Mouse (Mus musculus): ENCODE measurements around the gene Rab37. TPM values are rescaled to one million over a fixed set of nuclear protein-coding genes. Genes with fewer than 3 reads are reported as not detected.

Rab37 gene
- polyA plus RNA-seq, 1 experiment from 2014 or later, result 3.7 TPM

DNA sequence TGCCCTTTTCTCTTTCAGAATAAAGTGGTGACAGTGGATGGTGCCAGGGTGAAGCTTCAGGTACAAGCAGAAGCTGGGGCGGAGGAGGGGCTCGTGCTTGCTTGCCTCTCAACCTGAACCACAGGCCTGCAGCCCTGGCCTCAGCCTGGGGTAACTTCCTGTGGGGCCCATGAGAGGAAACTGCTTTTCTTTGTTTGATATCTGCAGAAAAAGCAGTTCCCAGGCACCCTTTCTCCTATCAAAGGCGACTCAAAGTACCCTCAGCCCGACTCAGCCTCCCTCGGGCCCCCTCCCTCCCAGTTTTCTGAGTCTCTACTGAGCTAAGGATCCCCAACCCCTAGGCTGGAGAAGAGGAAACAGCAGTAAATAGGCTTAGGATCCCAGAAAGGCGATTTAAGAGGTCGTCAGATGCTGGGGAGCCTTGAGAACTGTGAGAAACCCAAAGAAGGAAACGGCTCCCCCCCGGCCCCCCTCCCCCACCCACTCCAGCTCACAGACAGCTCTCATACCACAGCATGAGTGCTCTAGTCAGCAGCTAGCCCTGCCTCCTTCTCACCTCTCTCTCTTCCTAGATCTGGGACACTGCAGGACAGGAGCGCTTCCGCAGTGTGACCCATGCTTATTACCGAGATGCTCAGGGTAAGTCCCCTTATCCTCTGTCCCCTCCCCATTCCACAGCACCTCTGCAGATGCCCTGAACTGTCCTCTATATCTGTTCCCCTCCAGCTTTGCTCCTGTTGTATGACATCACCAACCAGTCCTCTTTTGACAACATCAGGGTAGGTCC is 66.9 kb downstream of the Rab37 start:
- peak overlapping the region; percentile 34 for H3K27ac ChIP-seq (ENCODE audit: low read length)
- H3K4me2 ChIP-seq (ENCODE audit: low read depth, low read length), result peak overlapping the region; percentile 36
- 17% methylated on average over 12 of the region's 12 CpGs for WGBS
- H3K4me1 ChIP-seq (ENCODE audit: control insufficient read depth, insufficient read depth, low read length), result peaks cover 25% of the 10 kb centered on the region
- H3K36me3 ChIP-seq (ENCODE audit: control insufficient read depth, insufficient read depth), result no peaks in the 10 kb centered on the region
- no peaks in the 10 kb centered on the region; the same call in 1 of the 2 replicates for H3K9me3 ChIP-seq (replicated peaks; ENCODE audit: control insufficient read depth, low read length)
- no peak overlapping the region for H3K4me3 ChIP-seq (ENCODE audit: low read length)
- peak overlapping the region; percentile 12; the same call in 1 of the 2 replicates for H3K9ac ChIP-seq (ENCODE audit: low read length)
- peaks cover 37% of the 10 kb centered on the region for H3K27me3 ChIP-seq (ENCODE audit: control insufficient read depth, insufficient read depth, low read length)
- ATAC-seq (replicated peaks; ENCODE audit: extremely low read depth, insufficient read depth, low FRiP score), result no peak

DNA sequence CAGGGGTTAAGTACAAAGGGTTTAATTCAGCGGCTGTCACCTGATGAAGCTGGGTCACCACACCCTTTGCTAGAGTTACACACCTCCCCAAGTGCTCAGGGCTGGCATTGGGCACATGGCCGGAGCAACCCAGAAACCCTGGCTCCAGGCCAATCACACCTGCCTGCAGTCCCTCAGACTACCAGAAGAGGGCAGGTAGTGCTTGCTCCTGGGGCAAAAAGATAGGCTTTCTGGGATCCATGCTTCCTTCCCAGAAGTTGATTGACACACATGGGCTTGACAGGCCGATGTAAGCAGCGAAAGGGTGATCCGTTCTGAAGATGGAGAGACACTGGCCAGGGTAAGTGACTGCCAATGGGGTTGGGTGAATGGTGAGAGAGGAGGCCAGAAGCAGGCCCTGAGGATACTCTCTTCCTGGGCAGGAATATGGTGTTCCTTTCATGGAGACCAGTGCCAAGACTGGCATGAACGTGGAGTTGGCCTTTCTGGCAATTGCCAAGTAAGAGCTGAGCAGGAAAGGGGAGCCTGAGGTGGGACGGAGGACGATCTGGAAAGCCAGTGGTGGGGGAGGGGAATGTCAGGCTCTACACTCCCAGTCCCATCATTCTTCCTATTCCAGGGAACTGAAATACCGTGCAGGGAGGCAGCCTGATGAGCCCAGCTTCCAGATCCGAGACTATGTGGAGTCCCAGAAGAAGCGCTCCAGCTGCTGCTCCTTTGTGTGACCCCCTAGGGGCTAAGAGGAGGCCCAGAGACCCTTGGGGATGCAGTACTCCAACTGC is 69.0 kb downstream of the Rab37 start:
- Histone ChIP-seq H3K4me1 (ENCODE audit: control insufficient read depth, insufficient read depth, low read length) (peaks cover 33% of the 10 kb centered on the region), H3K9me3 (replicated peaks; ENCODE audit: control insufficient read depth, low read length) (no peaks in the 10 kb centered on the region; the same call in 1 of the 2 replicates), H3K27ac (ENCODE audit: low read length) (no peak overlapping the region), H3K4me3 (ENCODE audit: low read length) (no peak overlapping the region), H3K36me3 (ENCODE audit: control insufficient read depth, insufficient read depth) (no peaks in the 10 kb centered on the region), H3K9ac (ENCODE audit: low read length) (no peak overlapping the region), H3K4me2 (ENCODE audit: low read depth, low read length) (no peak overlapping the region), H3K27me3 (ENCODE audit: control insufficient read depth, insufficient read depth, low read length) (peaks cover 25% of the 10 kb centered on the region)
- 57% methylated on average over 11 of the region's 11 CpGs for WGBS
- no peak for ATAC-seq (replicated peaks; ENCODE audit: extremely low read depth, insufficient read depth, low FRiP score)

DNA sequence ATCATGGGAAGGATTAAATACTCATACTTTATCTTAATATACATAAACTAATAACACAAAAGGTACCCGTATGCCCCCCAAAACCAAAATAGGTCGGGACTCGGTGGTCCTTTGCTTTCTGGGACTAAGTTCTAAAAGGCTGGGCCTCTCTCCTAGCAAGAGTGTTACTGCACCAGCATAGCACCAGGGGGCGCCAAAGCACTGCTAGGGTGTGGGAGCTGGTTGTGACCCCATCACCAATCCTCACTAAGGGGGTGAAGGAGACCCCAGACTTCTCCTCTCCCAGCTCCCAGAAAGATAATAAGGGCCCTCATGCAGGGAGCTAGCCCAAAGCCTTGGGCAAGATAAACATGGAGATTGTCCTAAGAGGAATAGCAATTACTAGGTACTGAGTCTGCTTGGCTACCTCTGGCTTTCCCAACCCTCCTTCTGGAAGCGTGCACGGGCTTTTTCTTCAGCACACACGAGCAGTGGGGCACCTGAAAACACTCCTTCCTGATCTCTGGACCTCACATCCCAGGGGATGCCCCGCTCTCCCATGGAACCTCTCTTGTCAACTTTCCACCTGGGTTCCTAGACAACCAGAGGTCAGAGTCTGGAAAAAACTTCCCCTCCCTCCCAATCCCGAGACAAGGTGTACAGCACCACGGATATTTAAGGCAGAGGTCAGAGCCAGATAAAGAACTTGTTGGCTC is 69.8 kb downstream of the Rab37 start:
- H3K4me3 ChIP-seq (ENCODE audit: low read length), result no peak overlapping the region
- peaks cover 33% of the 10 kb centered on the region for H3K4me1 ChIP-seq (ENCODE audit: control insufficient read depth, insufficient read depth, low read length)
- H3K9ac ChIP-seq (ENCODE audit: low read length), result no peak overlapping the region
- WGBS, result 26% methylated on average over 10 of the region's 10 CpGs
- no peaks in the 10 kb centered on the region; the same call in 1 of the 2 replicates for H3K9me3 ChIP-seq (replicated peaks; ENCODE audit: control insufficient read depth, low read length)
- no peak overlapping the region for H3K4me2 ChIP-seq (ENCODE audit: low read depth, low read length)
- H3K36me3 ChIP-seq (ENCODE audit: control insufficient read depth, insufficient read depth), result no peaks in the 10 kb centered on the region
- H3K27ac ChIP-seq (ENCODE audit: low read length), result no peak overlapping the region
- no peak for ATAC-seq (replicated peaks; ENCODE audit: extremely low read depth, insufficient read depth, low FRiP score)
- H3K27me3 ChIP-seq (ENCODE audit: control insufficient read depth, insufficient read depth, low read length), result peaks cover 17% of the 10 kb centered on the region

DNA sequence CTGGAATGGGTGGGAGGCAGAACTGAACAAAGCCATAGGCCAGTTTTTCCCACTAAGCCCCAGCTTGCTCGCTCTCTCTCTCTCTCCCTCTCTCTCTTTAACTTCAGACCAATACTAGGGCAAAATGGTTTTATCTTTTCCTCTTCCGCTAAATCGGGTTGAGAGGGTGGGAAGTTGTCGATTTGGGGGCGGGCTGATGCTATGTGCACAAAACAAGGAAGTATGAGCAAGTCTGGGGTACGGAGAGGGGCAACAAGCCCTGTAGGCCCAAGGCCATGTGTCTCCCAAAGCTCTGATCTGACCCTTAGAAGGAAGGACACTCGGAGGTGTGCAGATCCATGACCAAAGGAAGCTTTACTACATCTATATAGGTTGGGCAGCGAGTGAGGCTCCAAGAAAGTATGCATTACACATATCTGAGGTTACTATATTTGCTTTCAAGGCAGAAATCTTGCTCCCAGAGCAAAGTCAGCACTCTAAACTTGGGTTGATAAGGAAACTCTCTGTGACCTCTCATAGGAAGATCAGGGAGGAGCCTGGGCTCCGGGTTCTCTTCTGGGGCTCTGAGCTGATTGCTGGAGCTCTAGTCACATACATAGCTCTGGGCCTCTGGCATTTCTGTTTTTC is 70.5 kb downstream of the Rab37 start:
- Histone ChIP-seq H3K27ac (ENCODE audit: low read length) (peak overlapping the region; percentile 26; the same call in 1 of the 2 replicates), H3K36me3 (ENCODE audit: control insufficient read depth, insufficient read depth) (no peaks in the 10 kb centered on the region), H3K27me3 (ENCODE audit: control insufficient read depth, insufficient read depth, low read length) (peaks cover 12% of the 10 kb centered on the region), H3K4me2 (ENCODE audit: low read depth, low read length) (peak overlapping the region; percentile 95; the same call in 1 of the 2 replicates), H3K9ac (ENCODE audit: low read length) (no peak overlapping the region), H3K9me3 (replicated peaks; ENCODE audit: control insufficient read depth, low read length) (no peaks in the 10 kb centered on the region; the same call in 1 of the 2 replicates), H3K4me1 (ENCODE audit: control insufficient read depth, insufficient read depth, low read length) (peaks cover 33% of the 10 kb centered on the region), H3K4me3 (ENCODE audit: low read length) (no peak overlapping the region)
- 34% methylated on average over 9 of the region's 9 CpGs for WGBS
- ATAC-seq (replicated peaks; ENCODE audit: extremely low read depth, insufficient read depth, low FRiP score), result no peak

DNA sequence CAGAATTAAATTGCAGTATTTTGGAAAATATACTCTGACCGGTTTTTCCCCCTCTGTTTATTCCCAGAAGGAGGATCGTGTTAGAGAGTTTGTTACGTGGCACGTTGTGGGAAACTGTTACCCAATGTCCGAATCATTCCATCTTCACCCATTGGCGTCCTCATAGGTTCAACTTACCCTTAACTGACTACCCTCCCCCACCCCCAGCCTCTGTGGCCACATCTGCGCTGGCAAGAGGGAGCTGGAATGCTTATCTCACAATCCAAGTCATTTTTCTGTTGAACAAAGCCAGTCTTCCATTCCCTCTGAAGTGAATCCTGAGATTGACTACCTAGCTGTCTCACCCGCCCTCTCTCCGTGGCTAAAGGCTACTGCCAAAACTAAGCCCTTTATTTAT is 71.0 kb downstream of the Rab37 start:
- peaks cover 33% of the 10 kb centered on the region for H3K4me1 ChIP-seq (ENCODE audit: control insufficient read depth, insufficient read depth, low read length)

DNA sequence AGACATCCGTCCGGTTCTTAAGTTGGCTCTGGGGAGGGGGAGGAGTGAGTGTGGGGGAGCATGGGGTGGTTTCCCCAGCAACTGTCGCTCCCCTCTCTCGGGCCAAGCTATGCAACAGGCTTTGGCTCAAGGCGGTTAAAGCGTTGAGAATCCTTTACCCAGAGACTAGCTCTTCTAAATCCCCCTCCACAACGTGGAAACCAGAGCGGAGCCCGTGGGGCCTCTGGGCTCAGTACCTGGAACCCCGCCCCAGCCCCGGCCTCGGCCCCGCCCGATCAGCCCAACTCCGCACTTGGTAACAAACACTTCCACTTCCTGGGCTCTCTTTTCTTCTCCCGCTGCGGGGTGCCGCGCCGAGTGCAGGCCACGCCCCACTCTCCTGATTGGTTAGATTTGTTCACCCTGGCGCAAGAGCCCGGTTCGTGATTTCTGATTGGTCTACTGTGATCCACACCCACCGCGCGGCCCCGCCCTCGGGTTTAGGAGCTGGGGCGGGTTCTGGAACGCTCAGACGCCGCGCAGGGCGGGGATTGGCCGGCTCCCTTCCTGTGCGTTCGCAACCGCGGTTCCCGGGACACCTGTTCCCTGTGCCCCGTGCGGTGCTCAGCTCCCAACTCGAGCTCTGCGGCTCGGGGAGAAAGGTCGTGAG is 71.7 kb downstream of the Rab37 start, which contains the start of gene Slc9a3r1:
TSS of gene Slc9a3r1 (plus strand) at position 510 of the 649 bp plus-strand sequence.
- peak within 1 kb of the TSS; percentile 95 for H3K4me2 ChIP-seq (ENCODE audit: low read depth, low read length)
- H3K9me3 ChIP-seq (replicated peaks; ENCODE audit: control insufficient read depth, low read length), result no peaks in the 10 kb centered on the region; the same call in 1 of the 2 replicates
- H3K27me3 ChIP-seq (ENCODE audit: control insufficient read depth, insufficient read depth, low read length), result peaks cover 4% of the 10 kb centered on the region; the same call in 1 of the 2 replicates
- H3K9ac ChIP-seq (ENCODE audit: low read length), result peak within 1 kb of the TSS; percentile 75
- under 1% methylated on average over 47 of the region's 47 CpGs for WGBS
- peak within 1 kb of the TSS; percentile 68 for H3K27ac ChIP-seq (ENCODE audit: low read length)
- no peaks in the 10 kb centered on the region for H3K36me3 ChIP-seq (ENCODE audit: control insufficient read depth, insufficient read depth)
- peaks cover 33% of the 10 kb centered on the region for H3K4me1 ChIP-seq (ENCODE audit: control insufficient read depth, insufficient read depth, low read length)
- ATAC-seq (replicated peaks; ENCODE audit: extremely low read depth, insufficient read depth, low FRiP score), result peak; percentile 97
- peak within 1 kb of the TSS; percentile 82 for H3K4me3 ChIP-seq (ENCODE audit: low read length)

More for the DNA sequence above, 71.0 kb downstream of the Rab37 start:
- 24% methylated on average over 9 of the region's 9 CpGs for WGBS
- peak overlapping the region; percentile 72 for H3K9ac ChIP-seq (ENCODE audit: low read length)
- H3K36me3 ChIP-seq (ENCODE audit: control insufficient read depth, insufficient read depth), result no peaks in the 10 kb centered on the region
- peak overlapping the region; percentile 95 for H3K4me2 ChIP-seq (ENCODE audit: low read depth, low read length)
- peak overlapping the region; percentile 82 for H3K4me3 ChIP-seq (ENCODE audit: low read length)
- peak overlapping the region; percentile 68 for H3K27ac ChIP-seq (ENCODE audit: low read length)
- peaks cover 7% of the 10 kb centered on the region for H3K27me3 ChIP-seq (ENCODE audit: control insufficient read depth, insufficient read depth, low read length)
- H3K9me3 ChIP-seq (replicated peaks; ENCODE audit: control insufficient read depth, low read length), result no peaks in the 10 kb centered on the region; the same call in 1 of the 2 replicates
- ATAC-seq (replicated peaks; ENCODE audit: extremely low read depth, insufficient read depth, low FRiP score), result no peak

DNA sequence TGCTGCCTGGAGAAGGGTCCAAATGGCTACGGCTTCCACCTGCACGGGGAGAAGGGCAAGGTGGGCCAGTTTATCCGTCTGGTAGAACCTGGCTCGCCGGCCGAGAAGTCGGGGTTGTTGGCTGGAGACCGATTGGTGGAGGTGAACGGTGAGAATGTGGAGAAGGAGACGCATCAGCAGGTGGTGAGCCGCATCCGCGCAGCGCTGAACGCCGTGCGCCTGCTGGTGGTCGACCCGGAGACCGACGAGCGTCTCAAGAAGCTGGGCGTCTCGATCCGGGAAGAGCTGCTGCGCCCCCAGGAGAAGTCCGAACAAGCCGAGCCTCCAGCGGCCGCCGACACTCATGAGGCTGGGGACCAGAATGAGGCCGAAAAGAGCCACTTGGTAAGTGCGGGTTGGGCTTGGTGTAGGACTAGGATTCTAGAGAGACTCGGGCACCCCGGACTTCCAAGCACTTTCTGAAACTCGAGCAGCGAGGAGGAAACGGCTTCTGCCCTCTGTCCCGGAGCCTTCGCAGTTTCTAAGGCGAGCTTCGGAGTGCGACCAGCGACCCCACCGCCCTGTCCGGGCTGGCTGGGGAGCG is 72.4 kb downstream of the Rab37 start:
- peaks cover 28% of the 10 kb centered on the region for H3K4me1 ChIP-seq (ENCODE audit: control insufficient read depth, insufficient read depth, low read length)
- under 1% methylated on average over 47 of the region's 47 CpGs for WGBS
- no peaks in the 10 kb centered on the region for H3K36me3 ChIP-seq (ENCODE audit: control insufficient read depth, insufficient read depth)
- peak overlapping the region; percentile 75 for H3K9ac ChIP-seq (ENCODE audit: low read length)
- no peaks in the 10 kb centered on the region; the same call in 1 of the 2 replicates for H3K9me3 ChIP-seq (replicated peaks; ENCODE audit: control insufficient read depth, low read length)
- peak overlapping the region; percentile 46; the same call in 1 of the 2 replicates for H3K27ac ChIP-seq (ENCODE audit: low read length)
- peak; percentile 19; the same call in 1 of the 2 replicates for ATAC-seq (replicated peaks; ENCODE audit: extremely low read depth, insufficient read depth, low FRiP score)
- H3K4me3 ChIP-seq (ENCODE audit: low read length), result peak overlapping the region; percentile 82
- H3K27me3 ChIP-seq (ENCODE audit: control insufficient read depth, insufficient read depth, low read length), result peaks cover 4% of the 10 kb centered on the region; the same call in 1 of the 2 replicates
- peak overlapping the region; percentile 95 for H3K4me2 ChIP-seq (ENCODE audit: low read depth, low read length)

Data from heart, embryonic 16.5 days (tissue).